Mouse (Mus musculus) testis, postnatal 10 days (tissue): ENCODE data around the gene Sugct.
A peak's percentile ranks its signal among the peaks of the same experiment; 100 is the strongest.

Experiments used
- DNase-seq: peaks from one replicate; pipeline ENCODE4 v3.0.0; 2021; ENCODE audit warnings: low spot score

Sugct gene

DNA sequence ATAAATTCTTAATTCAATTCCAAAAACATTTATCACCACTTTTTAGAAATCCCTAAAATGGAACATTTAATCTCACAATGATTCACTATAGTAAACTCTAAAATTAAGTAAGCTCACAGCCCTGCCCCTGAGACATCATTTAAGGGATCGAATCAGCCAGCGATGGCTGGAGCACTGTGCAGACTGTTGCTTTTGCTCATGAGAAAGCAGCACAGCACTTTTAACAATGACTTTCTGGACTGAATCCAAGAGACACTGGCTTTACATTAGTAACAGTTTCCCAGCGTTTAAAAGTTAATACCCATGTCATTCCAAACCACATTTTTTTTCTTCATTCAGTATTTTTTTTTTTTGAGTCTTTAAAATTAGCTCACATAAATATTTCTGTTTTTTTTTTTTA is 398.9 kb downstream of the Sugct start:
- DNase-seq, result no peak

DNA sequence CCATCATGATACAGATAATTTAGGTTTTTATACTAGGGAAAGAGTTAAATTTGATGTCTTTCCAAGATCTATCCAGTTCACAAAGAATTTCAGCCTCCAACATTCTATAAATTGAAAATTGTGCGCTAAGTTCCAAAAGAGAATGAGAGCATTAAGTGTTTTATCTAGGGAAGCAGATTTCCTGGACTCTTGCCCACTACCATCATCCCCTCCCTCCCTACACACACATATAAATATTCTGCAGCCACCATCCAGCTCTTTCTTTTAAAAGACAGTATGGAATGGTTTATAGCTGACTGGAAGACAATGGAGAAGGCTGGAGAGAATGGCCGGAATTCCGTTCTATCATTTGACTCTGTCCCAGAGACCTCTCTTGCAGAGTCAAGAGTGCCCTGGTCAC is 404.3 kb downstream of the Sugct start:
- no peak for DNase-seq

- DNase-seq, result no peak
Measured at GRCm38 (mm10) chr13:17288377-17288776, 407.0 kb downstream of the Sugct start.

- DNase-seq, result no peak
Measured at GRCm38 (mm10) chr13:17245936-17246335, 449.4 kb downstream of the Sugct start.

DNA sequence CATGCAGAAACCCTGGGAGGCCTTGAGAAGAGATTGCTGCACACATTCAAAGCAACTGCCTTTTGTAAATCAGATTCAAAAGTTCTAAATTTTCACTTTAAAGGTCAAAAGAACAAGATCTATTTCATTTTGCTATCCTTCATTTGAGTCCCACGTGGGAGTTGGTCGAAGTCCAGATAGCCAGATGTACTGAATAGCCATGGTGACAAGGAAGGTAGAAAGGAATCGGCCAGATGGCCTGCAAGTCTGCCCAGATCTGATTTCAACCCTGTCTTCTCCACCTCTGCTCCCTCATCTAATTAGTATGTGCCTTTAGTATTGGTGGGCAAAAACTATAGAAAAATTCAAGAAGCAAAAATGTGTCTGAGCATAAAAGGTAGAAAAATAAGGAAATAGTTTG is 478.8 kb downstream of the Sugct start:
- DNase-seq, result no peak

DNA sequence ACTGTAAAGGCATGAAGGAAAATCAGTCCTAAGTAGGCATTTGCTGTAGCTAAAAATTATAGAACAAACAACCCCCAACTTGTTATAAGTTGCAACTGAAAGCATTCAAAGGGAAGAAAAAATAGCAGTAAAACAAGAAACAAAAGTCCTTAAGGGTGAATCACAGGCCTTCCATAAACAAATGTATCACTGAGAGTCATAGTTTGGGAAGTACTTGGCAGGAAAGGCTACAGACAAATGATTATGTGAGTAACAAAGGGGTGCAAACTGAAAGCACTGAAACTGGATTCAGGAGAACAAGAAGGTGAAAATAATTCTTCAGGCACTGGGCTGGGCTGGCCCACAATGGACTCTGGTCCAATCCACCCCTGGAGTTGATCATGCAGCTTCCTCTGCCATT is 482.7 kb downstream of the Sugct start:
- DNase-seq, result no peak

- no peak for DNase-seq
Measured at GRCm38 (mm10) chr13:17190180-17190762, 505.1 kb downstream of the Sugct start.

DNA sequence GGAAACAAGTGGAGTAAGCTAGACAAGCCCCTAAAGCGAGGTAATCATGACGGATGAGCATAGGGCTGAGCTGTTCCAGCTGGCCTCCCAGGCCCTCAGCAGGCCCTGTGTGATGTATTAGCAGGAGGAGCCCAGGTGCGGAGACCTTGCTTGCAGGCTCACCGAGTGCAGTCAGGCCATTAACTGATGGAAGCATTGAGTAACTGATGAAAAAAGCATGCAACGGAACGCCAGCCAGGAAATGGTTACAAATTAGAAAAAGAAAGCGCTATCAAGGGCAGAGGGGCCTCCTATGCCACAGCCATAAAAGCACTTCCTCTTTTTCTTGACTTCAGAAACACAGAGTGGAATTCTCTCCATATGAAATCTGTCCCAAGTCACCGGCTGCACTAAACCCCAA is 510.1 kb downstream of the Sugct start:
- DNase-seq, result no peak

DNA sequence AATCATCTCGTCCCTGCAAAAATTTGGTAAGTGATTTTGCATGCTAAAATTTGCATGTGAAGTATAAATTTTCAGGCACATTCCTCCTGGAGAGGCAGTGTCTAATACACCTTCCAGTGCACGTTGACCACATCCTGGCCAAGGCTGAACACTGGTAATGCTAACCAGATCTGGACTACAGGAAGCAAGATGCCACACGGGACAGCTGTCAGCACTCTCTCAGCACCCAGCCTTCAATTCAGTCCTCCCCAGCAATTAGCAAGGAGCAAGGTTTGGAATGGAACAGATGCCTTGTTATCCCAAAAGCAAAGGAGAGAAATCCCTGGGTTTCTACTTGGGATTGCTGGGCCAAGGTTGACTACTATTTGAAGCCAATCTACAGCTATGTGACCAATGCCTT is 529.4 kb downstream of the Sugct start:
- no peak for DNase-seq

GRCm38 (mm10) chr13:17164721-17165120 is 530.6 kb downstream of the Sugct start:
- DNase-seq, result no peak

- DNase-seq, result no peak
Measured at GRCm38 (mm10) chr13:17146441-17146992, 548.8 kb downstream of the Sugct start.

DNA sequence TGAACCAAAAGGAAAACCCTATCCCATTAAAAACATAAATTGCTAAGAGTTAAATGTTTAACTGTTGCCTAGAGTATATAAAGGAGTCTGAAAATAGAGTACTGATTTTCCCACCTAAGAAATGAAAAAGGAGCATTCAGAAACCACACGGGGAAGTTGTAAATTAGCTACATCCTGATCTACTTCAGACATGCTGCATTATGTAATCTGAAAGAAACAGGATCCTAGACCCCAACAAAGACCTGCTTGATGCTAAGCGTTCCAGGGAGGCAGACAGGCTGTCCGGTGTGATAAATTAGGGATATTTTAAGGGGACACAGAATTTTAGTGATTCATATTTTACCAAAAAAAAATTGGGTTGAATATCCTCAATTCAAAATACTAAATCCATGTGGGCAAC is 579.3 kb downstream of the Sugct start:
- DNase-seq, result no peak

GRCm38 (mm10) chr13:17102372-17102771 is 593.0 kb downstream of the Sugct start:
- no peak for DNase-seq

DNA sequence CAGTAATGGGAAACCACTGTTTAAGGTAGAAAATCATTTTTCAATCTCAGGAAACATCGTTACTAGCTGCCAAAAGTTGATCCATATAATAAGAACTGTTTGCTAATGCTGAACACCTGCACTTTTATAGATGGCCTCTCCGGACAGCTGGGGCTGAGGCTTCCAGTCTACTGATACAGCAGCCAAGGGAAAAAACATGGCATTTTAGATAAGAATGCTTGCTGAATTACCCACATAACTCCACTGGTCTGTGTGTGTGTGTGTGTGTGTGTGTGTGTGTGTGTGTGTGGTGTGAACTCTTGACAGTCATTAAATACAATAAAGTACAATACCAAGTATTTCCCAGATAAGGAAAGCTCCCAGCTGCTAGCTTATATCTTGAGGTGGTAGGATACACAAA is 608.8 kb downstream of the Sugct start:
- DNase-seq, result no peak

- peak; percentile 41 for DNase-seq
Measured at GRCm38 (mm10) chr13:17086146-17086545, 609.2 kb downstream of the Sugct start.

- DNase-seq, result no peak
Measured at GRCm38 (mm10) chr13:17084946-17085852, 610.2 kb downstream of the Sugct start.

DNA sequence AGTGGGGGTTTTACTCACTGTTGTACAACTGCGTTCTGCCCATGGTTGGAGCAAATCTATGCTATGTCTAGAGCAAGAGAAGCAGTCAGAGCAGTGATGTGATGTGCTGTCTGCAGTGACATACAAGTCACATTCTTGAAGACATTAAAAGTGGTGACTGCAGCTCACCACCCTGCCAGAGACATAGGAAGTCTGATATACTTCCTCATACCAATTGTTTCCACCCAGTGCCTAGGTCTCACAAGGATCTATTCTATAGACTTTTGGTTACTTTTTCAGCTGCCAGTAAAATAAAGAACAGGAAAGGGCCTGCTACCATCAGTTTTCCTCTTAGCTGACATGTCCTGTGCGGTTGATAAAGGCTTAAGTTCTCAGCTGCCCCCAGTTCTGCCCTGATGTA is 613.7 kb downstream of the Sugct start:
- DNase-seq, result no peak

- DNase-seq, result no peak
Measured at GRCm38 (mm10) chr13:17065552-17065951, 629.8 kb downstream of the Sugct start.

- DNase-seq, result no peak
Measured at GRCm38 (mm10) chr13:17056650-17057049, 638.7 kb downstream of the Sugct start.

- no peak for DNase-seq
Measured at GRCm38 (mm10) chr13:17043426-17044224, 651.7 kb downstream of the Sugct start.

DNA sequence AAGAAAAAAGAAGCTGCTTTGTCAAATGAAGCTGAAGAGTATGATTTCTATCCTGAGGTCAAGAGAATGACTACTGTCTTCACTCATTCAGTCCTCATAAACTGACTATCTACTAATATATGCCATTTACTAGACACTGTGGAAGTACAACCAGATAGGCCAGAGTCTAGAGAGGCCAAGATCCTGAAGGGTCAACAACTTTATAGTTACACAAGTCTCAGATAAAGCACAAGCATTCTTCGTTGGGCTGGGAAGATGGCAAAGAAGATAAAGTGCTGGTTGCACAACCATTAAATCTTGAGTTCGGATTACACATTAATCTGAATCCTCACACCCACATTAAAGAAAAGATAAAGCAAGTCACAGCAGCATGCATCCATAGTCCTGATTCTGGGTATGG is 653.0 kb downstream of the Sugct start:
- DNase-seq, result no peak

DNA sequence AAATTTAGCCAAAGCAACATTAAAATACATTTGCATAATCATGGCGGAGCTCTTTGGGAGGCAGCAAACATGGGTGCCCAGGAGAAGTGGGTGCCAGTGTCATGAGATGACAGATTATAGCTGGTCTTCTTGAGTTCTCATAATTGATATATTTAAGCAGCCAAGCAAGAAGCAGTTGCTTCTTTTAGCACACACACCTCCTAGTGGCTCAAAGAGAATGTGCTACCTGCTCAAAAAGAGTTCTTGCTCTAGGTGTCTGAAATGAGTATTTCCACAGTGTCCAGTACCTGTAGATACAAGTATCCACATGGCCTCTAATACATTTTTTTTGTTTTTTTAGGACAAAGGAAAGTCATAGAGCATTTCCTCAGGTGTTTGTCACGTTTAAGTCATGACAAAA is 655.6 kb downstream of the Sugct start:
- no peak for DNase-seq

DNA sequence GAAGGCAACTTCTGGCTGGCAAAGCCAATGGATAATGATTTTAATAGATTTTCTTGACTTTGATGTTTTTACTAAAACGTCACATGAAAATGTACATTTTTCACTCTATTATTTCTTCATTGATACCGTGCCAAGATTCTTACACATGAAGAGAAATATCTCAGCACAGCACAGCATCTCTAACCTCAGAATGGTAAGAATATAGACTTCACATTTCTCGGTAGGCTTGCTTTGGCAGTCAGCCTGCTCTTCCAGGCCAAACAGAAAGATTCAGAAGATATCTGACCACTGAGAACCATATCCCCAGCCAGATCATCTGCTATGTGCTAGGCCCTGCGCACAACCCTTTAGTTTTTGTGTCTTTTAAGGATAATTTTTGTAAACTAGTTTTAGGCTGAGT is 657.0 kb downstream of the Sugct start:
- no peak for DNase-seq
